Mouse (Mus musculus) bone marrow macrophage, adult 2 months (primary cell): Measurements from ENCODE around the gene Cphx3.
"Not testable (repeated sequence)": the region's sequence is repeated elsewhere in the genome, so short reads cannot be mapped to it uniquely, and the experiment has no call there.

Source experiments
- CTCF ChIP-seq: IDR thresholded peaks from 2 replicates; pipeline ENCODE4 v1.5.1; 2012; ENCODE audit warnings: low read depth, mild to moderate bottlenecking, low read length, moderate library complexity
- POLR2A ChIP-seq: IDR thresholded peaks from 2 replicates; pipeline ENCODE4 v1.6.1; 2012; ENCODE audit warnings: mild to moderate bottlenecking, low read depth, low read length, borderline replicate concordance

DNA sequence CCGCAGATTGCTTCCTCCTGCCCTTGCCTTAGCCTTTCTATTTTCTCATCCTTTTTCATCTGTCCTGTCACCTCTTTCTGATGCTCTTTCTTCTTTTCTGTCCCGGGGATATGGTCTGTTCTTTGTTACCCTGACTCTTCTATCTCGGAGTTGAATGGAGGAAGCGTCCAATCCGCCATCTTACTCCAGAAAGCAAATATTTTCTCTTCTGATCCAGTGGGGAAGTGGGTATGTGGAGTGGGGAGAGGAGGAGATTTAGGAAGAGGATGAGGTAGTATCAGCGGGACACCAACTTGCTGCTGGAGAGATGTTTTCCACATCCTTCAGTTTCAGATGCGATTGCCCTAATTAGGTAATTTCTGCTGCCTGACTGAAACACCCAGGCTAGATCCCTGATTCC is 37.0 kb downstream of the Cphx3 start:
- not testable (repeated sequence) for TF ChIP-seq CTCF, POLR2A
